Mouse (Mus musculus) urinary bladder, postnatal 36 days (tissue): ENCODE measurements around the gene Gucy2c.
A peak's percentile ranks its signal among the peaks of the same experiment; 100 is the strongest.

ENCODE experiments used
- DNase-seq, 2 experiments: peaks; one replicate each; pipeline ENCODE4 v3.0.0; 2022; ENCODE audit warnings: low spot score in 2 of 2, mixed read lengths in 1 of 2

The Gucy2c gene

DNA sequence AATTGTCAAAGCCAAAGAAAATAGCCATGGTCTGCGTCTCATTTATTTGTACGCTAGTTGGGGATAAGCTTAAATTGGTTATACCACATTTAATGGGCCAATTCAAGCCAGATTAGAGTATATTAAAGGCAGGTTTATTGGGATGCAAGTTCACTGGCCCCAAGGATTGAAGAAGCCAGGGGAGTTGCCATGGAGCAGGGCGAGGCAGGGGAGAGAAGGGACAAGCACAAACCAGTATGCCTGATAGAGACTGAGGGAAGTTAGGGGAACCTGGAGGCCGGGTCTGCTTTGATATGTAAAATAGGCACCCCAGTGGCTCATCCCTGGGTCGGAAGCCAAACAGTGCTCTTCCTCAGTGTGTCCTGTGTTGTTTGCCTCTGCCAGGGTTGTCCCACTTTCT is 112.3 kb downstream of the Gucy2c start:
- no peak for DNase-seq

DNA sequence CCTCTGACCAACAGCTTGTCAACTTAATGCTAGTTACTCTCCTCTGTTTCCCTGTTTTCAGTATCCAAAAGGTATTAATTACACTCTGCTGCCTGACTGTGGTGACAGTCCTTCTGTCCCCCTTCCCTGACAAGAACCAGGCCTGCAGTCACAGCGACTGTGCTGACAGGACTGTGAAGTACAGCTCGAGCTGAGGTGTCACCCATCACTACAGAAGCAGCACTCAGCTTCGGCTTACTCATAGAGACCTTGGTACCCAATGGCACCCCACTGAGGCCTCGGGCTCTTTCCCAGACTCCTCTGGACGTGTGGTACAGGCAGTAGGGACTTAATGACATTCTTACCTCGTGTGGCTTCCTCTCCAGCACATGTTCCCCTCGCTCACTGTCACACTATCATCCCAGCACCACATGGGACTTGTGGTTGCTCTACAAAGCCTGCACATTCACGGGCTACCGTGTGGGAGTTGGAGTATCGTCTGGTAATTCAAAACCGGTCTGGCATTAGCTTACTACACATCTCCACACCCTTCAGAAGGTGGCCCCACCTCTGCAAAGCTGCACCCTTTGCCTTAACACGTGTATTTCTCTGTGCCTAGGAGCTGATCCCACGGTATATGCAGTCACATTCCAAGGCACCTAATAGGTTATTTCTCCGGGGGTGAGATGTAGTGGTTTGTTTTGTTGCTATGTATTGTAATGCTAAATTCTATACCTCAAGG is 113.1 kb downstream of the Gucy2c start:
- no peak for DNase-seq

DNA sequence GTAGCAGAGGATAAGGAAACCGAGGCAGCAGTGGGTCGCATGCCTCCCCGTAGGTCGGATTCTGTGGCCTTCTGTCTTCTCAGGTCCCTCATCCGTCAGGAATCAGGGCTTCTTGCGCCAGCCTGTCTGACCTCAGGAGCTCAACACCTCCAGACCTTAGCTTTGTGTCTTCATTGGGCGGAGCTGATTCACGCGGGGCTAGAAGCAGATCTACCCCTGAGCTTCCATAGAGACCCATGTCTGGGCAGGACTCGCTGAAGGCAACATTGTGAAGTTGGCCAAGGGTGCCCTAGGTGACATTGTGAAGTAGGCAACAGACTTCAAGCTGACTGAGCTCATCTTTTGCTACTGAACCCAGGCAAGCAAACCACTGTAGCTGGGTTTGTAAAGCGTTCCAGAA is 119.5 kb downstream of the Gucy2c start:
- no peak for DNase-seq

DNA sequence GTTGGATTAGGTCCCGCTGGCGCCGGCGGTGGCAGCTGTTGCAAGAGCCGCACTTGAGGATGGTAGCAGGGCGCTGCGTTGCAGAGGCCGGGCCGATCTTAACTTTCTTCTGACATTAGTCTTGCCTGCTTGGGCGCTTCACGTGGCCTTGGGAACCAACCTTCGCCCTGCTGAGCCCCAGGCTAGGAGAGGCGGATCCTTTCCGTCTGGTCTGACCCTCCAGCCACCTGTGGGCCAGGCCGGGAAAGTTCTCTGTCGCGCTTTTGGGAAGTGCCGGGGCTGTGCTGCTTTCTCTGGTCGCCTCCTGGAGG is 119.9 kb downstream of the Gucy2c start, which contains the start of gene Plbd1:
Gene Plbd1 (minus strand): TSS at position 223 of the 311 bp plus-strand sequence.
- DNase-seq = peak in 1 of 2 experiments; percentile 78

DNA sequence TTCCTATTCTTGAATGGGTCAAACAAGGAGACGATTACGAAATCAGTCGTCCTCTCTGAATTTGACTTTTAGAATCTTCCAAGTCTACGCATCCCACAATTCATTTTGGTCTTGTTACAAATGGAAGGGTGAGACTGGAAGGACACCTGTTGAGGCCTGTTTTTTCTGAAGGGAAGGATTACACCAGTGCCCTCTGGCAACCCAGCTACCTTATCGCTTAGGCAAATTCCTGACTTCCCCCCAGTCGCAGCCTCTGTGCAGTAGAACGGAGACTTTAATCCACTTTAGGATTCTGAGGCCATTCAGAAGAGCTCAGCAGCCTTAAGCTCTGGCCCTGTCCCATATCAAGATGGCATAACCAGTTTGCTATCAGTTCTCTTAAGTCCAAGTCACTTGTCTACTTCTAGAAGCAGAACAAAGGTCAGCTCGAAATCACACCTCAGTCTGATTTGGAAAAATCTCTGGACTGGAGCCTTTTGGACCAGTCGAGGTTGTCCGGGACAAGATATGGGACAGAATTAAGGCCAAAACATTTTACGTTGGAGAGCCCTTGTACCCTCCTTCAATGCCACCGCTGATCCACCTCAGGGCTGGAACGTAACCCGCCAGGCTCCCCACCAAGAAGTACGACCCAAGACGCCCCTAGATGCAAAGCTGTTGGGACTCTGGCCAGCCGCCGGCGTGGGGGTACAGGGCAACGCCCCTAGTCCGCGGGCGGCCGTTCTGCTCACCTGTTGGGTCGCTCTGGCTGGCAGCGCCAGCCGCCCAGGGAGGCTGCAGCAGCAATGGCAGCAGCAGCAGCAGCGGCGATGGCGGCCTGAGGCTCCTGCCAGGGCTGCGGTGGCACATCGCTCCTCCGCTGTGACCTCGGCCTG is 120.5 kb downstream of the Gucy2c start:
- peak in 1 of 2 experiments; percentile 10 for DNase-seq

DNA sequence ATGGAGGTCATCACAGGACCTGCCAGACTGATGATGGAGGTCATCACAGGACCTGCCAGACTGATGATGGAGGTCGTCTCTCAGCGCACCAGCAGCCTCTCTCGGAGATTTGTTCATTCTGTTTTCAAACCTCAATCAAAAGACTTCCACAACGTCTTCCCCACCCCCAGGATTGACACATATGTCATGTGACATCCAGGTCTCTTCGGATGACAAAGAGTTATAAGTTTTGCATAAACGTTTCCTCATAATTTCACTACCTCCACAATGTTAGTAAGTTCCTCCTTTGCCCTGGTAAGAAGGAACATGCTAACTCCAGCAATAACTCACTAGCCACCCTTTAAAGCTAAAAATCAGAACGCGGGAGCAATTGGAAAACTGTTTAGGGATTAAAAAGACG is 122.3 kb downstream of the Gucy2c start:
- no peak for DNase-seq

DNA sequence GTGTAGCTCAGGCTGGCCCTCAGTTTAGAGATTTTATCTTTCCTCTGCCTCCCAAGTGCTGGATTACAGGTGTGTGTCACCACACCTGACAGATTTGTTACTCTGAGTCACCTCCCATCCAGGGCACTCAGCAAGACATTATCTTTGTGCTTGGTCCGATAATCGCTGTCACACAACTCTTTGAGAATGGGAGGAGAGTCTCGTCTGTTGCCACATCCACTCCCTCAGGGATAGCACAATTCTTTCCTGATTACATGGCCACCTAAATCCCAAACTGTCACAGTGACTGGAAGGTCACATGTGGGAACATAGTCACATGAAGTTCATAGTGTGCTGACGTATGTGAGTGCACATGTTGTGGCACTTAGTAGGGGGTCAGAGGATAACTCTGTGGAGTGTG is 123.3 kb downstream of the Gucy2c start:
- no peak for DNase-seq

DNA sequence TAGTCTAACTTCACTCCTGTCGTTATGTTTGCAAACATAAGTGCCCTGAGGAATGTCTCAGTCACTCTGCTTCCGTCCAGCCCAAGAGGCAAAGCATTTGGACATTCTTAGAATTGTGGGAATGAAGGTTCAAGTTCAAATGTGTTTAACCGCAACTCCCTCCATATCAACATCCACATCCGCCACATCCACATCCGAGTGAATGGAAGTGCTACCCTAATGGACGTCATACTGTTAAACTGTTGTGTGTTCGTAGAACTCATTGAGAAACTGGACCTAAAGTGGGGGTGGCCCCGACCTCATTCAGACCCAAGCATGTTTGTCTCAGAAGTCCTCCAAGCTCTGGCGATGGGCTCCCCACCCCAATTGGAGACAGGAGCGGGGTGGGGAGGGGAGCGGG is 125.8 kb downstream of the Gucy2c start:
- DNase-seq = no peak

DNA sequence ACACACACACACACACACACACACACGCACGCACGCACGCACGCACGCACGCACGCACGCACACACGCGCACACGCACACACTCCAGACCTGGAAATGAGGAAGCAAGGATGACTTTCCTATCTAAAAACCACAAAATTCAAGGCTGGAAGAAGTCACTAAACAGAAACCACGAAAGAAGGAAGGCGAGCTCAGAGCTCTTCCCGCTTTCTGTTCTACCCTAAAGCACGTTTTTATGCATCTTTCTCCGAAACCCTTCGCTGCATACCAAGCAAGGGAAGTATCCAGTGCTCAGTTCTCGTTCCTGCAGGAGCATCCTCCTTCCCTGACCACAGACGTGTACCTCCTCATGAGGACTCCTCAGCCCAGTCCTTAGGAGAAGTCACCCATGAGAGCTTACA is 127.1 kb downstream of the Gucy2c start:
- DNase-seq = no peak

DNA sequence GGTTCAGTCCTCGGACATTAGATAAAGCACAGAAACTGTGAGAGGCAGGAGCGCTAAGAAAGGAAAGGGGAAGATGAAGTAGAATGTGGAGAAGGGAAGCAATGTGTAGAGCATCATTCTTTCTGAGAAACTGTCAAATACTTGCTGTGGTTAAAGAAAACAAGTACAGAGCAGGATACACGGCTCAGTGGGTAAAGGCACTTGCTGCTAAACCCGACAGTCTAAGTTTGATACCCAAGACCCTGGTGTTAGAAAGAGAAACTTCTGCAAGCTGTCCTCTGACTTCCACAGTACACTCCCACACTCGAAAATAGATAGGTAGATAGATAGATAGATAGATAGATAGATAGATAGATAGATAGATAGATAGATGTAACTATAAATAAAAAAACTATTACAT is 128.2 kb downstream of the Gucy2c start:
- DNase-seq = no peak

DNA sequence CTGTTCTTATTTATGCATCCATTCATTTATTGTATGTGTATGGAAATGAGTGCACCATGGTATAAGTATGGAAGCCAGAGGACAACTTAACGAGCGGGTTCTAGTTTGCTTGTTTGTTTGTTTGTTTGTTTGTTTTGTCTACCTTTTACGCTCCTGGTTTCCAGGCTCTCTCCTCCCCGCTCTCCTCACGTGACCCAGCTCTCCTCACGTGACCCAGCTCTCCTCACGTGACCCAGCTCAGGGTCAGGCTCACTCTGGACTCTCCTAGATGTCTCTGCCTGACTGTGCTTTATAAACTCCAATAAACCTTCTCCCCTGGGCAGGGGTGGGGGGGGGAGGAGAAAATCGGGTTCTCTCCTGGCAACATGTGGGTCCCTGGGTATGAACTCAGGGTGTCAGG is 130.9 kb downstream of the Gucy2c start:
- no peak for DNase-seq

DNA sequence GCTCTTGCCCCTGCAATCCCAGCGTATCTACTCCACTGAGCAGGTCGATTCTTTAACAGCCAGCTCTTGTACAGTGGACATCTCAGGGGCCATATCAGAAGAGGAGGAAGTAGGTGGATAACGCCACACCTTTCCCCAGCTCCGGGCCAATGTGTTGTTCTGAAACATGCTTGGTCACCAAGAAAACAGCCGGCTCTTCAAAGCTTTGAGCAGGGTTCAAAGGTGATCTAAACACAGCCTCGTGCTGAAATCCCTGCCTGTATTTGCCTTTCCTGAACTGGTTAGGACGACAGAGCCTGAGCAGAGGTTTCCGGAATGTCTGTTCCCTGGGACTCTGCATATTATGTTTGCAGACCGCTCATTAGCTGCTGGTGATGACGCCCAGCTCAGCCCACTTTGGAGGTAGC is 134.1 kb downstream of the Gucy2c start:
- DNase-seq = no peak
